Mouse (Mus musculus): ENCODE measurements around the gene Lix1.
"Not testable (repeated sequence)": the region's sequence is repeated elsewhere in the genome, so short reads cannot be mapped to it uniquely, and the experiment has no call there.

Gene Lix1

GRCm38 (mm10) chr17:17414206-17414605, 11.7 kb downstream of the Lix1 start:
- no peak for DNase-seq

- no peak for DNase-seq
Measured at GRCm38 (mm10) chr17:17424609-17425307, 22.3 kb downstream of the Lix1 start.

- DNase-seq: no peak
Measured at GRCm38 (mm10) chr17:17425308-17425813, 22.9 kb downstream of the Lix1 start.

- no peak for DNase-seq
Measured at GRCm38 (mm10) chr17:17425906-17426305, 23.4 kb downstream of the Lix1 start.

DNA sequence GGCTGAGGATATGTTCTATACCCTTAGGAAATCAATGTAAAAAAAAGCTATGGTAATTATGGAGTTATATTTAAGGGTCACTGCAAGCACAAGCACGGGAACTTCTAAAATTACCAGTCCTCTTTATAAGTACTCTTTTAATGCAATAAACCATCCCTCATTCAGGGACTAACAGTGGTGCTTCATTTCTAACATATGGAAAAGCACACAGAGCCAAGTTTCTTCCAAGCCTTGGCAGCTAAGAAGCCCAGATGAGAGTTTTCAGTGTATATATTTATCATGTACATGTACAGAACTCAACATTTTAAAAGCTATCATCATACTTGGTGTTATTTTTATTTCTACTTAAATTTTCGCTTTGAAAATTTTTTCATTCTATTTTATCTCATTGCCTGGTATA, 26.4 kb downstream of the Lix1 start:
- DNase-seq: no peak

- no peak for DNase-seq
Measured at GRCm38 (mm10) chr17:17433679-17434078, 31.2 kb downstream of the Lix1 start.

DNA sequence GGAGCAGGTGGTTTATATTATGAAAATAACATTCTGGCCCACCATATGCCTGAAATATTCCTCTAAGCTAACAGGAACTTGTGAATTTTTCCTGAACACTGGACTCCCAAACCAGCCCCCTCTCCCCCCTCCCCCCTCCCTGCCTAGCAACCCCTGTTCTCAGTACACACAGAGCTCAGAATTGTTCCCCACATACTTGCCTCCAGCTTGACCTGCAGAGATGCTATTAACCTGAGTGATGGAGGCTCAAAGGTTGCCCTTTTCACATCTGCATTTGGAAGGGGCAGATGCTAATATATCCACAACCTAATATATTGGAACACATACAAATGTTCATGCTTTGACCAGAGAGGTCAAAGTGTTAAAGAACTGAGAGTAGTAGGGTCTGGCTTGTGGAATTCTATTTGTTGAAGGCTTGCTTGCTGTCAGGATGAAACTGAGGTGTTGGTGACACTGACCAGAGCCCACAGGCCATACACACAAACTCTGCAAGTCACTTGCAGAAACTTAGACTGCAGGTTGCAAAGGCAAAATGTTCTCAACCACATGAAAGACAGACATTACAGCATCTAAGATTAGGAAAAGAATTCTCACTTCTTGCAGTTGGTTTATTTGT, 36.2 kb downstream of the Lix1 start:
- DNase-seq: no peak

GRCm38 (mm10) chr17:17441876-17442498, 39.5 kb downstream of the Lix1 start:
- DNase-seq: no peak

DNA sequence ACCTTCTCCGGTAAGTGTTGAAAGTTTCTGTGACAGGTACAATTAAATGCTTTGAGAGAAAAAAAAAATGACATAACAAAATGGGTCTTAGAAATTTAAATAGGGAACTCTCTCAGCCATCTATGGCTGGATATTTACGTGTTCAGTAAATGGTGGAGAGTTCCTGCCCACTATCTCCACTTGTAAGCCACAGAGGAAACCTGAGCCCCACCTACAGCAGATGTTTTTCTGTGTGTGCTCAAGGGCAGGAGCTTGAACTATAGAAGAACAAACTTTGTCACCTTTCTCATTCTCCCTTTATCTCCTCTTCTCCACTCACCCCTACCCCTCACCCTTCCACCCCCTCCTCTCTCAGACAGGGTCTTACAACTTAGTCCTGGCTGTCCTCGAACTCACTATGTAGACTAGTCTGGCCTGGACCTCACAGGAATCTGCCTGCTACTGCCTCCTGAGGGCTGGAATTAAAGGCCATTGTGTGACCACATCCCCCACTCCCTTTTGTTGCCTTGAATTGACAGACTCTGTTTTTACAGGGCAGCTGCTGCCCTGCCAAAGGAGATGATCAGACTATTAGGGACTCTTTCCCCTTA, 41.9 kb downstream of the Lix1 start:
- no peak for DNase-seq

DNA sequence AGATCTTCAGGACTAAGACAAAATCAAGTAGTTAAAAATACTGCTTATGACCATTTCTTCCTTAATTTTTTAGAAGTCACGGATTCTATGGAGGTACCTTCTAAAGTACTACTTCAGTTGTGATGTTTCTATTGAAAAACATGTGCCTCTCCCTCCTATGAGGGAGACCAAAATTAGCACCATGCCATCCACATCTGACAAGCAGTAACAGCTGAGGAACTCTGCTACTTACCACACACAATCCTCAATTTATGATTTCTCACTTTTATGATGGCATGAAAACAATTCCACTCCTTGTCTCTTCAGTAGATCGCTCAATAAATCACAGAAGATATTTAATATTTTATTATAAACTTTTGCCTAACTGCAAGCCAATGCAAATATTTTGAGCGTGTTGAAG, 44.2 kb downstream of the Lix1 start:
- no peak for DNase-seq

DNA sequence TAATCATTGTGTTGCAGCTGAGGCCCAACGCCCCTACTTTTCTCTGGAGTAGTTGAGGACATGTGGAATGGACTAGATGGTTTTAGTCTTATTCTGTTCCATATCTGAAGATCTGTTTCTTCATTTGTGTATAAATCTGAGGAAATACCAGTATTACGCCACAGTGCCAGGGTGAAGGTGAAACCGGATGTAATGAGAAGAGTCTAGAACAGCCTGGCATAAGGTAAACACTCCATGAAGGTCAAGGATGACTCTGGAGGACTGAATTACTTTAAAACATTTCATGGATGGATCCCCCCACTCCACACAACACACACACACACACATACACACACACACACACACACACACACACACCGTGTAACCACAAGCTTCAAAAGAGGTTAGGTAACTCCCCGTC, 45.3 kb downstream of the Lix1 start:
- DNase-seq: no peak

GRCm38 (mm10) chr17:17448737-17449440, 46.4 kb downstream of the Lix1 start:
- peak; percentile 67 for DNase-seq

DNA sequence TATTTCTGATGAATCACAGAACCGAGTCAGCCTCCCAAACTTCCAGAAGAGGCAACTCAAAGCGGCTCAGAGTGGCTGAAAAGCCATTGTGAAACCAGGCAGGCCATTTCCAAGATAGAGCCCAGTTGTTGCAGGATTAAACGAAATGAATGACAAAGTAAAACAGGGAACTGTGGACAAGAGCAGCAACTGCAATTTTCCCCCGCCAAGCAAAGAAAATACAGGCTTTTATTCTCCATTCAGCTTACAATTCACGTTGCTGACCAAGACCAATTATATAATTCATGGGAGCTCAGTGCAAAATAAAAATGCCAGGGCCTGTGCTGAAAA, 46.9 kb downstream of the Lix1 start:
- peak; percentile 6 for DNase-seq

GRCm38 (mm10) chr17:17451102-17451501, 48.6 kb downstream of the Lix1 start:
- no peak for DNase-seq

- no peak for DNase-seq
Measured at GRCm38 (mm10) chr17:17452617-17453016, 50.1 kb downstream of the Lix1 start.

- DNase-seq: no peak
Measured at GRCm38 (mm10) chr17:17454573-17454972, 52.1 kb downstream of the Lix1 start.

DNA sequence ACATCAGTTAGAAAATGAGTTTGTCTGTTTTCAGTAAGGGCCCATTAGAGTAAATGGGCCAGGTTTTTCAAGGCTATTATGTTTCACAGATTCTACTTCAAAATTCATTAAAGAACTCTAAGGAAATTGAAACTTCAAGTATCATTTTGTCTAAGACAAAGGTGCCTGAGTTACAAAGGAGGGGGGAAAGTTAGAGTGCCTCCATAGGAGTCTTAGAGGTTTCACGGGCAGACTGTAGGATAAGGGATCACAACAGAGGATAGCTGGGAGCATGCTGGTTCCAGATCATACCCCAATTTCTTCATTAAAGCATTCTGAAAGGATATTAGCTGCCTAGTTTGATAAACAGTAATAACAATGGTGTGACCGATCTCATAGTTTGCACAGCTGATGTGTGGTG, 83.3 kb downstream of the Lix1 start:
- DNase-seq: no peak

- peak; percentile 54 for DNase-seq
Measured at GRCm38 (mm10) chr17:17490820-17491621, 88.5 kb downstream of the Lix1 start.

DNA sequence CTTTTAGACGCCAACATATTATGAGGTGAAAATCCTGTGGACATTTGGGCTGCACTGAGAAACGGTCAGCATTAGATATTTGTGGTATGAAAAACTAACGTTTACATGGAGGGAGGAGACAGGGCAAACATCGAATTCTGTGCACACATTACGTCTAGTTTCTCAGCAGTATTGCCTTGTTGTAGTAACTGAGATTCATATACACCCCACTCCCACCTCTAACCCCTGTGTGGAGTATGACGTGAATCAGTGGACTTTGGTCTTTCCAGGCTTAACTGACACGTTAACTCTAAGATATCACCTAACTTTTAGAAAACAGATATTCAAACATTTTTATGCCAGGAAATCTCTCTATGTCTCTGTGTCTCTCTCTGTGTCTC, 89.1 kb downstream of the Lix1 start:
- no peak for DNase-seq

GRCm38 (mm10) chr17:17492116-17492515, 89.6 kb downstream of the Lix1 start:
- peak; percentile 8 for DNase-seq

DNA sequence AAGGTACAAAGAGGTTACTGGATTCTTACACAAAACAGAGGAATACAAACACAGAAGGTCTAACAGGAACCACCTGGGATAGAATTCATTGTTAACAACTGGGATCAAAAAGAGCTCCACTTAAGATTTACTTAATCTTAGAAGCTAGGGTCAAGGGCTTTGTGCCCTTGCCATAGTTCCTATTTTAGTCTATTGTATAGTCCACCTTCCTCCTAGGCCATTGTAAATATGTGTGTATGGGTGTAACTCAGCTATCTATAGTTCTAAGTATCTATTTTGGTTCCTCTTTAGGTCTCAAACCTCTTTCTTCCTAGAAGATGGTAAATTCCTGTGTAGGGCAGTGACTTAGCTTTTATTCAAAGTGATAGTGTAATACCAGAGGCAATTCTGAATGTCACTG, 93.8 kb downstream of the Lix1 start:
- DNase-seq: not testable (repeated sequence)

DNA sequence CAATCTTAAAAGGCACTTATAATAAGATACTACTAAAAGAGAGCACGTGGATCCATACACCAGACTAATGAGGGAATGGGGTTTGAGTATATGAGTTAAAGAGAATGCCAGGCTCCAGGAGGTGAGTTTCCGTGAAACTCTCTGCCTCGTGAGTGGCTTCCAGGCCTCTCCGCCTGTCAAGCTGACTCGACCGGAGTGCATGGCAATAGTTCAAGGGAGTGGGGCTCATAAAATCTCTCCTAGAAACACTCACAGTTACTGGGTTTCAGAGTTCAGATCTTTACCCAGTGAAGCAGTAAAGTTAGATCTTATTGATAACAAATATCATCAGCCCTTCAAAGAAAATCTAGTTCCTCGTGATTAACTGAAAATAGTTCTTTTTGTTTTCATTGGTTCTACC, 94.3 kb downstream of the Lix1 start:
- DNase-seq: no peak
